Mouse (Mus musculus) adrenal gland, postnatal 25 days (tissue): ENCODE measurements around the gene Brd1. TPM values are rescaled to one million over a fixed set of nuclear protein-coding genes. Genes with fewer than 3 reads are reported as not detected.

Source experiments
- DNase-seq: peaks from one replicate; pipeline ENCODE4 v3.0.0; 2021; ENCODE audit warnings: mixed read lengths
- total RNA-seq: library from RNA; stranded (reverse); gene quantifications from 2 replicates; pipeline ENCODE4 v1.2.3, GENCODE M21; 2021

The Brd1 gene
- total RNA-seq, 1 experiment from 2014 or later: 68.7 TPM

GRCm38 (mm10) chr15:88686725-88687124 lies 47.3 kb downstream of the Brd1 start:
- DNase-seq: no peak

- no peak for DNase-seq
Measured at GRCm38 (mm10) chr15:88684039-88684438, 50.0 kb downstream of the Brd1 start.

- no peak for DNase-seq
Measured at GRCm38 (mm10) chr15:88680931-88681330, 53.1 kb downstream of the Brd1 start.

- DNase-seq: no peak
Measured at GRCm38 (mm10) chr15:88677568-88677967, 56.5 kb downstream of the Brd1 start.

- no peak for DNase-seq
Measured at GRCm38 (mm10) chr15:88675998-88676397, 58.0 kb downstream of the Brd1 start.

GRCm38 (mm10) chr15:88668693-88669092 lies 65.3 kb downstream of the Brd1 start:
- DNase-seq: no peak

GRCm38 (mm10) chr15:88667653-88668052 lies 66.4 kb downstream of the Brd1 start:
- DNase-seq: no peak

GRCm38 (mm10) chr15:88665846-88666245 lies 68.2 kb downstream of the Brd1 start:
- DNase-seq: no peak

- no peak for DNase-seq
Measured at GRCm38 (mm10) chr15:88663041-88663440, 71.0 kb downstream of the Brd1 start.

GRCm38 (mm10) chr15:88662111-88662850 lies 71.8 kb downstream of the Brd1 start:
- DNase-seq: peak; percentile 63

GRCm38 (mm10) chr15:88661654-88662053 lies 72.4 kb downstream of the Brd1 start:
- no peak for DNase-seq

- no peak for DNase-seq
Measured at GRCm38 (mm10) chr15:88652006-88652405, 82.0 kb downstream of the Brd1 start.

GRCm38 (mm10) chr15:88651019-88651418 lies 83.0 kb downstream of the Brd1 start:
- peak; percentile 65 for DNase-seq

Other genes with a start within 250 kb of the Brd1 start
- gene Zdhhc25, start 133.9 kb downstream of the Brd1 start, total RNA-seq: not detected in 2 replicates
- gene Zbed4, start 17.4 kb upstream of the Brd1 start, total RNA-seq: 11.6 and 14.5 TPM in 2 replicates
- 13.7 and 16.3 TPM in 2 replicates for gene Alg12, start 85.1 kb upstream of the Brd1 start, total RNA-seq
- 35.1 and 37.8 TPM in 2 replicates for gene Creld2, start 85.4 kb upstream of the Brd1 start, total RNA-seq
- 71.8 and 89.5 TPM in 2 replicates for gene Pim3, start 128.0 kb upstream of the Brd1 start, total RNA-seq
- not detected in 2 replicates for gene Ttll8, start 220.2 kb upstream of the Brd1 start, total RNA-seq
- not detected in 2 replicates for gene Mlc1, start 244.8 kb upstream of the Brd1 start, total RNA-seq
- not detected in 2 replicates for gene Mov10l1, start 248.7 kb upstream of the Brd1 start, total RNA-seq